ENCODE assay signal across 1 mouse cellular context in the genomic region with DNA sequence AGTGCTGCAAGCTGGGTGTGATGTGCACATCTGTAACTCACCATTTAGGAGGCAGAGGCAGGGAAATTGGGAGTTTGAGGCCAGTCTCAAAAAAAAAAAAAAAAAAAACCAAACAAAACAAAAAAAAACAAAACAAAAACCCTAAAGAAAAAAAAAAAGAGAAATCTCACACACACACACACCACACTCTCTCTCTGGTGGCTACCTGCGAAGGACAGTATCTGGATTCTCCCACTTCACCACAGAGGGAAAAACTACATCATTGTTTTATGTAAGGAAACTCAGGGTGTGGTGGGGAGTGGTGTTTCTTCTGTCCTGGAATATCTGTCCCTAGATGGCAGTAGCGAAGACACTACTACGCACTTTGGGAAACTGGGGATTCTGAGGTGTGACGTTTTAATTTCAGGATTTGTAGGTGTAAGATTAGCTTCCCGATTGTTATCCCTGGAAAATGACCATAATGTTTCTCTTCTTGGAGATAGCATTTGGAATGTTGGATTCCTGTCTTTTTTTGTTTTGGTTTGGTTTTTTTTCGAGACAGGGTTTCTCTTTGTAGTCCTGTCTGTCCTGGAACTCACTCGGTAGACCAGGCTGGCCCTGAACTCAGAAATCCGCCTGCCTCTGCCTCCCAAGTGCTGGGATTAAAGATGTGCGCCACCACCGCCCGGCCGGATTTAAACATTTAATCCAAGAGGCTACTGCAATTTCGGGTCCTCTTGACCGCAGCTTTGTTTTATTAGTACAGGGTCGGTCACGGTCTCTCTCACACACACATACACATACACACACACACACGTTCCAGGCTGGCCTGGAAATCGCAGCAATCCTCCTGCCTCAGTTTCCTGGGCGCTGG.
TF ChIP-seq lines count a peak whose summit lies in the region.

No protein-coding gene starts in this region.

TF ChIP-seq in MEL, 35 proteins besides CTCF, POLR2A, EP300 and RAD21:
- no peak for TF ChIP-seq GABPA (IDR thresholded peaks at IDR 0.05; ENCODE audit: low read depth, low read length)
- TF ChIP-seq ZC3H11A (IDR thresholded peaks at IDR 0.05; ENCODE audit: low read depth, low read length), result no peak
- TF ChIP-seq ZNF384 (IDR thresholded peaks at IDR 0.05; ENCODE audit: low read depth, low read length), result peak; percentile 65; the same call in 1 of the 2 replicates
- no peak for TF ChIP-seq POLR2AphosphoS5 (IDR thresholded peaks at IDR 0.05; ENCODE audit: borderline replicate concordance, low read depth, low read length)
- peak; percentile 96 for TF ChIP-seq CHD1 (IDR thresholded peaks at IDR 0.05; ENCODE audit: low read depth, low read length)
